Mouse (Mus musculus) stomach, postnatal 0 days (tissue): ENCODE measurements around the gene Cyb5b. TPM values are rescaled to one million over a fixed set of nuclear protein-coding genes. Genes with fewer than 3 reads are reported as not detected.

ENCODE experiments used
- ATAC-seq: fragments of 200-750 bp; cut with Nextera tagmentation; 2 replicates; pipeline ENCODE4 v1.8.0; 2017; ENCODE audit not compliant: low FRiP score, low TSS enrichment
- DNase-seq: peaks from one replicate; pipeline ENCODE4 v3.0.0-alpha.2; 2016; ENCODE audit warnings: low spot score
- H3K27ac ChIP-seq: fragments of 300-500 bp; sonication (generic); replicated peaks from 2 replicates; pipeline ENCODE4 v1.5.1; 2014; ENCODE audit warnings: mild to moderate bottlenecking, control low read depth
- H3K27me3 ChIP-seq: fragments of 300-500 bp; sonication (generic); 2 replicates; pipeline ENCODE4 v1.6.1; 2014; ENCODE audit warnings: low read length; ENCODE audit not compliant: control insufficient read depth, insufficient read depth
- H3K36me3 ChIP-seq: fragments of 300-500 bp; sonication (generic); 2 replicates; pipeline ENCODE4 v1.6.1; 2014; ENCODE audit warnings: low read length, mixed read lengths; ENCODE audit not compliant: control insufficient read depth, insufficient read depth
- H3K4me1 ChIP-seq: fragments of 300-500 bp; sonication (generic); replicated peaks from 2 replicates; pipeline ENCODE4 v1.6.1; 2014; ENCODE audit warnings: antibody characterized with exemption; ENCODE audit not compliant: control insufficient read depth, insufficient read depth
- H3K4me2 ChIP-seq: fragments of 300-500 bp; sonication (generic); replicated peaks from 2 replicates; pipeline ENCODE4 v1.6.1; 2014; ENCODE audit warnings: low read depth, mild to moderate bottlenecking, control low read depth, moderate library complexity
- H3K4me3 ChIP-seq: fragments of 300-500 bp; sonication (generic); 2 replicates; pipeline ENCODE4 v1.5.1; 2014; ENCODE audit warnings: low read depth, low read length, control low read depth
- H3K9ac ChIP-seq: fragments of 300-500 bp; sonication (generic); 2 replicates; pipeline ENCODE4 v1.6.1; 2014; ENCODE audit warnings: mild to moderate bottlenecking, low read length, control low read depth, mixed read lengths
- H3K9me3 ChIP-seq: fragments of 300-500 bp; sonication (generic); 2 replicates; pipeline ENCODE4 v1.6.1; 2016; ENCODE audit warnings: low read length; ENCODE audit not compliant: control insufficient read depth
- CTCF ChIP-seq: IDR thresholded peaks from 2 replicates; pipeline ENCODE4 v1.5.1; 2016; ENCODE audit warnings: antibody characterized with exemption, low read depth, mild to moderate bottlenecking, moderate library complexity
- EP300 ChIP-seq: optimal IDR thresholded peaks from 2 replicates; pipeline ENCODE3; 2016; ENCODE audit warnings: antibody characterized with exemption
- WGBS: fragments of 180-500 bp; shearing (Covaris S2); extraction: QIAGEN DNeasy Blood & Tissue Kit; methylation state at CpG from one replicate; pipeline ENCODE4 v1.1.7; 2014; 5-methylcytosine and 5-hydroxymethylcytosine counted together
- polyA plus RNA-seq: library from polyadenylated mRNA; unstranded; fragments of >200 nt; fragmentation: Nextera tagmentation; extraction: Ambion mirVana; gene quantifications from 2 replicates; pipeline ENCODE4 v1.2.1, GENCODE M21; 2015

Cyb5b gene
- polyA plus RNA-seq, 1 experiment from 2014 or later = 52.6 TPM

DNA sequence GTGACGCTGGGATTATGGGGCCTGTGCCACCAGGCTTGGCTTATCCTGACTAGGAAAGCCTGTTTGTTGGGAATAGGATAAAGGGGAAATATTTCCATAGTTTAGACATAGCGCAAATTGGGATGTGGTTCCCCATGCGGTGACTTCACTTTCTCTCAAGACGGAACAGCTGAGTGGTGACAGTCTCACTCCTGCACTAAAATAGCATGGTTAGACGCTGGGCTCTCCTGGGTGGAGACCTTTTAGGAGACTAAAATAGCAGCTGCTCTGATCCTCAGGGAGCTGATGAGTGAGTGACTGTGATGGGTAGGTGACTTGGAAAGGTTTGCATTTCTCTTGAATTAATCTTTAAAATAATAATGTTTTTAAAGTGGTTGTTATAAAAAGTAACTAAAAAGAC is 17.4 kb downstream of the Cyb5b start:
- no peak overlapping the region for H3K4me2 ChIP-seq
- no peaks in the 10 kb centered on the region for H3K27me3 ChIP-seq
- no peak overlapping the region for H3K9ac ChIP-seq
- no peak for DNase-seq
- no peak for TF ChIP-seq CTCF
- no peak for TF ChIP-seq EP300
- no peaks in the 10 kb centered on the region for H3K4me1 ChIP-seq
- H3K36me3 ChIP-seq = peaks cover 5% of the 10 kb centered on the region; the same call in 1 of the 2 replicates
- no peak overlapping the region for H3K4me3 ChIP-seq
- ATAC-seq = no peak
- H3K9me3 ChIP-seq = no peaks in the 10 kb centered on the region
- H3K27ac ChIP-seq = no peak overlapping the region
- WGBS = 82% methylated on average over 5 of the region's 5 CpGs

DNA sequence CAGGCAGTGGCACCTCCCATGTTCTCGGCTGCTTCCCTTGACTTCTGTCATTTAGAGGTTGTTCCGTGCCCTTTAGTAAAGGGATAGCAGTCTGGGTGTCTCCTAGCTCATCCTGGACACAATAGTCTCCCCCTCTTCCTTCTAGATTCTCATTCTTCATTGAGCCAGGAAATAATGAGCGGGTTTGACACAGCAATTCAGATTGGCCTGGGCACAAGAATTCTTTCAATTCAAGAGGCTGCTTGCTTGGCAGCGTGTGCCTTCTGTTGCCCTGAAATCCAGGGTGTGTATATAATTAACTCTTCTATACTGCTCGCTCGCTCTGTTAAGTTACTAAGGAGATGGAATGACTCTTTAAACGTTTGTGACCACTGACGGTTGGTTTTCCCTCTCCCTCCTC is 21.7 kb downstream of the Cyb5b start:
- ATAC-seq (no peak), DNase-seq (no peak)
- Histone ChIP-seq H3K9ac (no peak overlapping the region), H3K4me3 (no peak overlapping the region), H3K27me3 (no peaks in the 10 kb centered on the region), H3K36me3 (peaks cover 7% of the 10 kb centered on the region; the same call in 1 of the 2 replicates), H3K4me2 (no peak overlapping the region), H3K27ac (no peak overlapping the region), H3K4me1 (no peaks in the 10 kb centered on the region), H3K9me3 (no peaks in the 10 kb centered on the region)
- TF ChIP-seq EP300 (no peak), CTCF (no peak)
- WGBS = 74% methylated on average over 8 of the region's 8 CpGs

DNA sequence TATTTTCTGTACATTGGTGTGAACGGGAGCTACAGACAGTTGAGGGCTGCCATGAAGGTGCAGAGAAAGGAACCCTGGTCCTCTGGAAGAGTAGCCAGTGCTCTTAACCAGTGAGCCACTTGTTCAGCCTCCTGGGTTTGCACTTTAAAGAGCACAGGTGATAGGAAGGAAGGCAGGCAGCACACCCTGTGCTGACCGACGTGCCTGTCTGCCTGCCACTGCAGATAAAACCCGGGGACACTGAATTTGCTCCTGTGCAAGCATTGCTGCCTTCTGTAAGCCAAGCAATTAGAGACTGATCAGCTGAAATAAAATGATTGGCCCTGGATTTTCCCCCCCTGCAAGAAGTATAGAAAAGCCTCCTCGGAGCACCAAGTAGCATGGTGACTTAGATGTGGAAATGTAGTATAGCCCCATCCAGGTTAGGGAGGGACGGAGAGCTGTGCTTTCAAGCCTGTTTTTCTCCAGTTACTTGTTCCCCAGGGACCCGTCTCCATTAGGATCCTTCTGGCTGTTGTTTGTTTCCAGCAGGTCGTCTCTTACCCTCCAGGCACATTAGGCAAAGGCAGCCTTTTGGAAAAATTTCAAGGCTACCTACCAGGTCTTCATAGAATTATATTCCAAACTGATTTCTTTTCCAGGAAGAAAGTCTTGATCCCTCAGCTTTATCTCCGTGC is 22.7 kb downstream of the Cyb5b start:
- 84% methylated on average over 9 of the region's 9 CpGs for WGBS
- Histone ChIP-seq H3K4me1 (no peaks in the 10 kb centered on the region), H3K4me2 (no peak overlapping the region), H3K9me3 (no peaks in the 10 kb centered on the region), H3K36me3 (peaks cover 14% of the 10 kb centered on the region), H3K27me3 (no peaks in the 10 kb centered on the region), H3K9ac (no peak overlapping the region), H3K27ac (no peak overlapping the region), H3K4me3 (no peak overlapping the region)
- ATAC-seq = no peak
- TF ChIP-seq CTCF (no peak), EP300 (no peak)
- no peak for DNase-seq

DNA sequence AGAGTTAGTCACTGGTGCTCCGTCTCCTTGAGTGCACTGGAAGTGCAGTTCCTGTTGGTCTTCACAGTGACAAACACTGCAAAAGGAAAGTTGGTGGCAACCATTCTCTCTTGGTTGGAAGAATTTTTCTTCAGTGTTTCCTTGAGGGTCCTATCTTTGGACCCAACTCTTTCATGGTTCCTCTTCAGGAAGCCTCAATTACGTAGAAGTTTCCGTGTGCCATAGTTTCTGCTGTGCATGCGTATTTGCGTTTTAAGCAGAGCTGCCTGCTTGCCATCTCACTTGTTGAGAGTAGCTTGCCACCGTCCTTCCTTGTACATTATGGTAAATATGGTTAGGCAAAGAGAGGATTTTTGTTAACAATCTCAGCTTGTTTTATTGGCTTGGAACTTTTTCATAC is 30.7 kb downstream of the Cyb5b start:
- H3K4me1 ChIP-seq = no peaks in the 10 kb centered on the region
- no peak overlapping the region for H3K9ac ChIP-seq
- no peak overlapping the region for H3K4me2 ChIP-seq
- no peak overlapping the region for H3K27ac ChIP-seq
- 93% methylated on average over 6 of the region's 6 CpGs for WGBS
- H3K36me3 ChIP-seq = peaks cover 30% of the 10 kb centered on the region
- no peak for ATAC-seq
- H3K4me3 ChIP-seq = no peak overlapping the region
- TF ChIP-seq EP300 (no peak), CTCF (no peak)
- H3K9me3 ChIP-seq = no peaks in the 10 kb centered on the region
- H3K27me3 ChIP-seq = no peaks in the 10 kb centered on the region
- no peak for DNase-seq

DNA sequence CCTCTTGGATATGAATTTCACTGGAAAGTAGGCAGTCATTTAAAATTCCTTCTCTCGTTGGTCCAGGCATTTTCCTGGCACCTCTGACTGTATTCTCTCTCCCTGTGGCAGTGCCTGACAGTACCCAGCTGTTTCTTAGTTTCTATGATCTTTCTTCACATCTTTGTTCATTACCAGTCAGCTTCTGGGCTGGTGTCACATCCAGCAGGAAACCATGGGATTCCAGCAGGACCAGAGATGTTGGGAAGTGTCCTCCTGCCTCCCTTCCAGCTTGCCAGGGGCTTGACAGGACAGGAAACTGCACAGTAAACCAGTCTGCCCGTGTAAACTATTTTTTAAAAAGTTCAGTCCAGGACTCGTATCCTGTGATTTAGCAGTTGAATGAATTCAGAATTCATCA is 34.6 kb downstream of the Cyb5b start:
- WGBS = 51% methylated on average over 3 of the region's 3 CpGs
- Histone ChIP-seq H3K9ac (no peak overlapping the region), H3K4me1 (no peaks in the 10 kb centered on the region), H3K36me3 (peaks cover 17% of the 10 kb centered on the region), H3K27ac (no peak overlapping the region), H3K4me2 (no peak overlapping the region), H3K9me3 (no peaks in the 10 kb centered on the region), H3K4me3 (no peak overlapping the region), H3K27me3 (no peaks in the 10 kb centered on the region)
- TF ChIP-seq EP300 = no peak
- TF ChIP-seq CTCF = no peak
- DNase-seq (no peak), ATAC-seq (no peak)

DNA sequence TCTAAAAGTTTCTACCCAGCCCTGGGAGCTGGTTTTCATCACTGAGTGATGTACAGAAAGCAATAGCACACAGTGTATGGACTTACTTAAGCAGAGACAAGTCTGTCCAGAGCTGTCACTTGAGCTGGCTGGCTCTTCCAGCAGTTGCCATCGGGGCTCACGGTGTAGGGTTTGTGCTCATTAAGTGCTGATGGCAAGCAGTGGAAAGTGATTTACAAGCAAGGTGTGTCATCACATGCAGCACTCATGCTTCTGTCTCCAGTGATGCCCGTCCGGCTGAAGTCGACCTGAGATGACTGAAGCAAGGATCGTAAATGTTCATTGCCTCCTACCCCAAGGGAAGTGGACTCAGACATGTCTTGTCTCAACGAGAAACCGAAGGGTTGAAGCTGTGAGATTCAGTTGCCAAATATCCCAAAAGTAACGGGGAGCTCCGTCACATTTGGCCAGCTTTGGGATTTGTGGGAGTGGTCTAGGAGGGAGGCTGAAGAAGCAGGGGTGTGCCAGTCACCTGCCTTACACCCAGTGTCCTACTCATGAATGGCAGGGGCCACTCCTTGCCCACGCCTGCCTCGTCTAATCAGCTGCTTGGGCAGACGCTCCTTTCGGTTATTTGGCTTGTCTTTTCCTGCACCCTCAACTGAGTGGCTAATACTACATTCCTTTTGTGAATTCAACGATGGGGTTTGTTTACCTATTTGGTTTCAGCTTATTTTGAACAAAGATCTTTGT is 36.4 kb downstream of the Cyb5b start:
- H3K4me2 ChIP-seq = no peak overlapping the region

More for the DNA sequence above, 36.4 kb downstream of the Cyb5b start:
- H3K27me3 ChIP-seq = no peaks in the 10 kb centered on the region
- H3K27ac ChIP-seq = no peak overlapping the region
- WGBS = 61% methylated on average over 15 of the region's 15 CpGs
- H3K9me3 ChIP-seq = no peaks in the 10 kb centered on the region
- H3K36me3 ChIP-seq = peaks cover 11% of the 10 kb centered on the region; the same call in 1 of the 2 replicates
- ATAC-seq (no peak), DNase-seq (no peak)
- TF ChIP-seq CTCF (no peak), EP300 (no peak)
- H3K4me1 ChIP-seq = no peaks in the 10 kb centered on the region
- no peak overlapping the region for H3K4me3 ChIP-seq
- no peak overlapping the region for H3K9ac ChIP-seq
